Comparison of ENCODE assay signal across 8 mouse cellular contexts in genomic region chr2:170450933-170451332, GRCm38 (mm10). TPM values are rescaled to one million over a fixed set of nuclear protein-coding genes. Genes with fewer than 3 reads are reported as not detected.
DNase-seq lines count a peak whose midpoint lies in the region; ATAC-seq lines count a peak whose summit lies in the region.

No protein-coding gene starts in this region.

- ATAC-seq in embryonic facial prominence, embryonic 11.5 days (replicated peaks; ENCODE audit: insufficient number of reproducible peaks, low FRiP score, low TSS enrichment, low read depth): 0 out of 2 replicates have a peak, but pooled peaks have one; percentile 65
- ATAC-seq in kidney, embryonic 14.5 days (ENCODE audit: low FRiP score, low TSS enrichment): 0 out of 2 replicates have a peak, but pooled peaks have one; percentile 53
- 0 out of 2 replicates have a peak, but pooled peaks have one; percentile 42 for ATAC-seq in monocyte, adult 5-6 weeks (replicated peaks; ENCODE audit: insufficient number of reproducible peaks, low FRiP score, low TSS enrichment, poor library complexity, severe bottlenecking)

- no peak overlapping the region for H3K4me2 ChIP-seq in embryonic facial prominence, embryonic 11.5 days (ENCODE audit: low read depth, low read length)
- no peak overlapping the region for H3K4me2 ChIP-seq in kidney, embryonic 14.5 days (replicated peaks; ENCODE audit: low read depth, low read length)

- no peaks in the 10 kb centered on the region for H3K4me1 ChIP-seq in embryonic facial prominence, embryonic 11.5 days (ENCODE audit: control insufficient read depth, insufficient read depth, low read length)
- no peaks in the 10 kb centered on the region for H3K4me1 ChIP-seq in kidney, embryonic 14.5 days (ENCODE audit: control insufficient read depth, insufficient read depth, low read length)

- no peaks in the 10 kb centered on the region for H3K9me3 ChIP-seq in embryonic facial prominence, embryonic 11.5 days (replicated peaks; ENCODE audit: control insufficient read depth, low read length)
- H3K9me3 ChIP-seq in kidney, embryonic 14.5 days (ENCODE audit: control insufficient read depth, low read length): no peaks in the 10 kb centered on the region

- H3K27ac ChIP-seq in embryonic facial prominence, embryonic 11.5 days (replicated peaks; ENCODE audit: low read depth, low read length): no peak overlapping the region
- no peak overlapping the region for H3K27ac ChIP-seq in kidney, embryonic 14.5 days (ENCODE audit: low read depth, low read length)

- H3K4me3 ChIP-seq in embryonic facial prominence, embryonic 11.5 days (ENCODE audit: low read depth, low read length): no peak overlapping the region
- H3K4me3 ChIP-seq in kidney, embryonic 14.5 days (ENCODE audit: low read length): no peak overlapping the region

- no peaks in the 10 kb centered on the region for H3K27me3 ChIP-seq in embryonic facial prominence, embryonic 11.5 days (ENCODE audit: control insufficient read depth, insufficient read depth, low read length)
- no peaks in the 10 kb centered on the region for H3K27me3 ChIP-seq in kidney, embryonic 14.5 days (ENCODE audit: control insufficient read depth, insufficient read depth, low read length)

- WGBS in embryonic facial prominence, embryonic 11.5 days: 11% methylated on average over 9 of the region's 9 CpGs
- WGBS in kidney, embryonic 14.5 days: 9% methylated on average over 9 of the region's 9 CpGs

- DNase-seq in 3134 (ENCODE audit: extremely low read depth, insufficient read length, low spot score) (peak; percentile 34), liver (peak; percentile 73)
- peak; percentile 85 for DNase-seq in adrenal gland, postnatal 10 days
- DNase-seq in embryonic facial prominence, embryonic 11.5 days (ENCODE audit: low spot score): peak; percentile 86
- peak; percentile 63 for DNase-seq in heart, adult 8-10 months (ENCODE audit: low spot score)
- peak; percentile 60 to 84 for DNase-seq in spleen, postnatal 4 days (ENCODE audit: low spot score in 2 of 2)

- H3K36me3 ChIP-seq in embryonic facial prominence, embryonic 11.5 days (replicated peaks; ENCODE audit: control insufficient read depth, insufficient read depth, low read depth, low read length): no peaks in the 10 kb centered on the region
- H3K36me3 ChIP-seq in kidney, embryonic 14.5 days (ENCODE audit: control insufficient read depth, insufficient read depth, low read length): no peaks in the 10 kb centered on the region

- no peak overlapping the region for H3K9ac ChIP-seq in embryonic facial prominence, embryonic 11.5 days (replicated peaks; ENCODE audit: low read length)
- H3K9ac ChIP-seq in kidney, embryonic 14.5 days (ENCODE audit: low read depth, low read length): no peak overlapping the region

RNA-seq across cellular contexts. Expression of gene Bcas1, which starts 23.3 kb away (rescaled TPM):
- under 1 TPM; 0.90 to 0.91 TPM for total RNA-seq in adrenal gland, postnatal 10 days (2021)
- 1.1 TPM in 2 replicates for polyA plus RNA-seq in embryonic facial prominence, embryonic 11.5 days (2014; fragmentation: Nextera tagmentation; extraction: Ambion mirVana)
- under 1 TPM in 3 of 4 experiments, not detected in 1; 0.11 to 0.22 (median 0.19) TPM for total RNA-seq in heart, adult 8-10 months (2022)
- 0.64 TPM in 1 of 2 replicates, not detected in the other for polyA plus RNA-seq in kidney, embryonic 14.5 days (2014; fragmentation: Nextera tagmentation; extraction: Ambion mirVana)
- total RNA-seq in monocyte, adult 5-6 weeks (2017): 1.2 to 1.3 TPM in 2 of 3 replicates, not detected in the other

RNA-seq across cellular contexts. Expression of gene Pfdn4, which starts 45.3 kb away (rescaled TPM):
- total RNA-seq in adrenal gland, postnatal 10 days (2021): 10 to 100 TPM; 19.9 to 27.6 TPM
- 115 and 134 TPM in 2 replicates for polyA plus RNA-seq in embryonic facial prominence, embryonic 11.5 days (2014; fragmentation: Nextera tagmentation; extraction: Ambion mirVana)
- total RNA-seq in heart, adult 8-10 months (2022): 10 to 100 TPM in 2 of 4 experiments, 1 to 10 TPM in 2; 9.4 to 12.6 (median 10.9) TPM
- polyA plus RNA-seq in kidney, embryonic 14.5 days (2014; fragmentation: Nextera tagmentation; extraction: Ambion mirVana): 102 and 154 TPM in 2 replicates
- total RNA-seq in monocyte, adult 5-6 weeks (2017): 31.7 to 52.4 TPM (median 43.6 TPM) in 3 replicates

RNA-seq across cellular contexts. Expression of gene Cyp24a1, which starts 46.0 kb away (rescaled TPM):
- not detected for total RNA-seq in adrenal gland, postnatal 10 days (2021)
- not detected in 2 replicates for polyA plus RNA-seq in embryonic facial prominence, embryonic 11.5 days (2014; fragmentation: Nextera tagmentation; extraction: Ambion mirVana)
- total RNA-seq in heart, adult 8-10 months (2022): not detected
- 0.09 and 0.23 TPM in 2 replicates for polyA plus RNA-seq in kidney, embryonic 14.5 days (2014; fragmentation: Nextera tagmentation; extraction: Ambion mirVana)
- total RNA-seq in monocyte, adult 5-6 weeks (2017): not detected in 3 replicates

Comparison
In these comparisons a context has a peak if more than half of its experiments do, and no peak if none do; other contexts are left out.
1. DNase-seq: peak in every context shown above with its lines; median percentile 86 in embryonic facial prominence, embryonic 11.5 days; 85 in adrenal gland, postnatal 10 days; 73 in liver; 72 in spleen, postnatal 4 days; 63 in heart, adult 8-10 months; 34 in 3134.